8 mouse cellular contexts compared by ENCODE assay signal in genomic region chr14:34661621-34662477, GRCm38 (mm10). TPM values are rescaled to one million over a fixed set of nuclear protein-coding genes. Genes with fewer than 3 reads are reported as not detected.
A peak's percentile ranks its signal among the peaks of the same experiment; 100 is the strongest.
DNase-seq lines count a peak whose midpoint lies in the region; ATAC-seq lines count a peak whose summit lies in the region.

No protein-coding gene starts in this region.

- H3K9me3 ChIP-seq in embryonic facial prominence, embryonic 13.5 days: 0 out of 2 replicates have a peak, but pooled peaks cover 1% of the 10 kb centered on the region
- peaks cover 8% of the 10 kb centered on the region; the same call in 1 of the 2 replicates for H3K9me3 ChIP-seq in heart, embryonic 12.5 days (replicated peaks)
- no peaks in the 10 kb centered on the region for H3K9me3 ChIP-seq in kidney, embryonic 15.5 days (replicated peaks)

- no peaks in the 10 kb centered on the region for H3K36me3 ChIP-seq in embryonic facial prominence, embryonic 13.5 days
- H3K36me3 ChIP-seq in heart, embryonic 12.5 days: no peaks in the 10 kb centered on the region
- H3K36me3 ChIP-seq in kidney, embryonic 15.5 days: no peaks in the 10 kb centered on the region

- H3K27ac ChIP-seq in embryonic facial prominence, embryonic 13.5 days: no peak overlapping the region
- peak overlapping the region; percentile 38 for H3K27ac ChIP-seq in heart, embryonic 12.5 days (ENCODE audit: poor library complexity, severe bottlenecking)
- no peak overlapping the region for H3K27ac ChIP-seq in kidney, embryonic 15.5 days

- peaks cover 56% of the 10 kb centered on the region for H3K27me3 ChIP-seq in embryonic facial prominence, embryonic 13.5 days
- no peaks in the 10 kb centered on the region for H3K27me3 ChIP-seq in heart, embryonic 12.5 days (replicated peaks)
- H3K27me3 ChIP-seq in kidney, embryonic 15.5 days: peaks cover 30% of the 10 kb centered on the region

- no peak for ATAC-seq in embryonic facial prominence, embryonic 13.5 days (ENCODE audit: insufficient number of reproducible peaks, insufficient read depth, low FRiP score, low TSS enrichment, low read depth)
- ATAC-seq in heart, embryonic 12.5 days (ENCODE audit: insufficient number of reproducible peaks, low FRiP score): peak; percentile 84
- peak; percentile 84 for ATAC-seq in kidney, embryonic 15.5 days (replicated peaks; ENCODE audit: low FRiP score)

- WGBS in embryonic facial prominence, embryonic 13.5 days: under 1% methylated on average over 39 of the region's 39 CpGs
- under 1% methylated on average over 39 of the region's 39 CpGs for WGBS in heart, embryonic 12.5 days
- WGBS in kidney, embryonic 15.5 days: under 1% methylated on average over 39 of the region's 39 CpGs

- peak overlapping the region; percentile 65 for H3K9ac ChIP-seq in embryonic facial prominence, embryonic 13.5 days
- peak overlapping the region; percentile 60 for H3K9ac ChIP-seq in heart, embryonic 12.5 days
- peak overlapping the region; percentile 48 for H3K9ac ChIP-seq in kidney, embryonic 15.5 days

- H3K4me3 ChIP-seq in embryonic facial prominence, embryonic 13.5 days: peak overlapping the region; percentile 50
- peak overlapping the region; percentile 63 for H3K4me3 ChIP-seq in heart, embryonic 12.5 days
- peak overlapping the region; percentile 58 for H3K4me3 ChIP-seq in kidney, embryonic 15.5 days (replicated peaks)

- DNase-seq in ES-CJ7 (ENCODE audit: low read depth, low spot score): peak; percentile 41
- peak; percentile 87 to 91 for DNase-seq in adrenal gland, postnatal 36 days
- peak; percentile 63 for DNase-seq in lung, postnatal 25 days (ENCODE audit: low spot score)
- DNase-seq in retina, adult 2 months (ENCODE audit: low read depth, low spot score): peak; percentile 47
- DNase-seq in right cerebral cortex, postnatal 25 days: no peak

- peaks cover 20% of the 10 kb centered on the region for H3K4me1 ChIP-seq in embryonic facial prominence, embryonic 13.5 days
- H3K4me1 ChIP-seq in heart, embryonic 12.5 days (replicated peaks): peaks cover 15% of the 10 kb centered on the region
- peaks cover 20% of the 10 kb centered on the region for H3K4me1 ChIP-seq in kidney, embryonic 15.5 days

- H3K4me2 ChIP-seq in embryonic facial prominence, embryonic 13.5 days: peak overlapping the region; percentile 85
- peak overlapping the region; percentile 98 for H3K4me2 ChIP-seq in heart, embryonic 12.5 days
- peak overlapping the region; percentile 93 for H3K4me2 ChIP-seq in kidney, embryonic 15.5 days

RNA-seq across cellular contexts. Expression of gene Wapl, which starts 11.9 kb away (rescaled TPM):
- total RNA-seq in adrenal gland, postnatal 36 days (2021): 10 to 100 TPM; 81.7 to 88.7 TPM
- polyA plus RNA-seq in embryonic facial prominence, embryonic 13.5 days (2015; fragmentation: Nextera tagmentation; extraction: Ambion mirVana): 29.9 and 30.5 TPM in 2 replicates
- 24.0 and 25.1 TPM in 2 replicates for polyA plus RNA-seq in heart, embryonic 12.5 days (2016; fragmentation: Nextera tagmentation; extraction: Ambion mirVana)
- polyA plus RNA-seq in kidney, embryonic 15.5 days (2015; fragmentation: Nextera tagmentation; extraction: Ambion mirVana): 26.9 and 28.8 TPM in 2 replicates
